Mouse (Mus musculus) neural tube, embryonic 14.5 days (tissue): Measurements from ENCODE around the gene Rdh16f1. TPM values are rescaled to one million over a fixed set of nuclear protein-coding genes. Genes with fewer than 3 reads are reported as not detected.
"Not testable (repeated sequence)": the region's sequence is repeated elsewhere in the genome, so short reads cannot be mapped to it uniquely, and the experiment has no call there.

ENCODE experiments used
- ATAC-seq: fragments of 200-750 bp; cut with Nextera tagmentation; 2 replicates; pipeline ENCODE4 v1.8.0; 2017; ENCODE audit warnings: low read depth, mild to moderate bottlenecking, moderate TSS enrichment, moderate library complexity
- H3K27ac ChIP-seq: fragments of 300-500 bp; sonication (generic); 2 replicates; pipeline ENCODE4 v1.5.1; 2014; ENCODE audit warnings: low read depth, mild to moderate bottlenecking, control low read depth, low read length, moderate library complexity, mixed read lengths
- H3K27me3 ChIP-seq: fragments of 300-500 bp; sonication (generic); 2 replicates; pipeline ENCODE4 v1.6.1; 2014; ENCODE audit warnings: low read length; ENCODE audit not compliant: control insufficient read depth, insufficient read depth
- H3K36me3 ChIP-seq: fragments of 300-500 bp; sonication (generic); 2 replicates; pipeline ENCODE4 v1.6.1; 2014; ENCODE audit warnings: low read length, mixed read lengths; ENCODE audit not compliant: control insufficient read depth, insufficient read depth
- H3K4me1 ChIP-seq: fragments of 300-500 bp; sonication (generic); 2 replicates; pipeline ENCODE4 v1.6.1; 2014; ENCODE audit warnings: low read length; ENCODE audit not compliant: control insufficient read depth, insufficient read depth
- H3K4me2 ChIP-seq: fragments of 300-500 bp; sonication (generic); 2 replicates; pipeline ENCODE4 v1.6.1; 2014; ENCODE audit warnings: mild to moderate bottlenecking, low read depth, low read length, control low read depth
- H3K4me3 ChIP-seq: fragments of 300-500 bp; sonication (generic); 2 replicates; pipeline ENCODE4 v1.5.1; 2014; ENCODE audit warnings: low read depth, low read length, control low read depth, mixed read lengths
- H3K9ac ChIP-seq: fragments of 300-500 bp; sonication (generic); replicated peaks from 2 replicates; pipeline ENCODE4 v1.6.1; 2014; ENCODE audit warnings: low read depth, mild to moderate bottlenecking, control low read depth, low read length, mixed read lengths
- H3K9me3 ChIP-seq: fragments of 300-500 bp; sonication (generic); 2 replicates; pipeline ENCODE4 v1.6.1; 2016; ENCODE audit warnings: low read length; ENCODE audit not compliant: control insufficient read depth
- WGBS: fragments of 180-500 bp; shearing (Covaris S2); extraction: QIAGEN DNeasy Blood & Tissue Kit; methylation state at CpG from one replicate; pipeline ENCODE4 v1.1.7; 2014; 5-methylcytosine and 5-hydroxymethylcytosine counted together
- polyA plus RNA-seq: library from polyadenylated mRNA; unstranded; fragments of >200 nt; fragmentation: Nextera tagmentation; extraction: Ambion mirVana; gene quantifications from 2 replicates; pipeline ENCODE4 v1.2.1, GENCODE M21; 2014

The Rdh16f1 gene
- polyA plus RNA-seq, 1 experiment from 2014 or later = 0.25 TPM

- not testable (repeated sequence) for H3K27ac ChIP-seq, H3K4me3 ChIP-seq, H3K4me1 ChIP-seq, ATAC-seq, H3K4me2 ChIP-seq, H3K9ac ChIP-seq, H3K27me3 ChIP-seq, H3K9me3 ChIP-seq, H3K36me3 ChIP-seq
- WGBS = 96% methylated on average over 5 of the region's 5 CpGs
These were observed 78.2 kb downstream of the Rdh16f1 start for GRCm38 (mm10) chr10:127837793-127838192.

- no peak overlapping the region for H3K9ac ChIP-seq
- no peak overlapping the region for H3K27ac ChIP-seq
- no peaks in the 10 kb centered on the region for H3K36me3 ChIP-seq
- 91% methylated on average over 2 of the region's 2 CpGs for WGBS
- no peaks in the 10 kb centered on the region for H3K27me3 ChIP-seq
- no peak for ATAC-seq
- H3K4me1 ChIP-seq = no peaks in the 10 kb centered on the region
- H3K4me2 ChIP-seq = no peak overlapping the region
- no peak overlapping the region for H3K4me3 ChIP-seq
- no peaks in the 10 kb centered on the region for H3K9me3 ChIP-seq
These were observed 79.0 kb downstream of the Rdh16f1 start for GRCm38 (mm10) chr10:127838539-127838938.

GRCm38 (mm10) chr10:127840776-127841175, 81.2 kb downstream of the Rdh16f1 start:
- H3K4me3 ChIP-seq = no peak overlapping the region
- ATAC-seq = no peak
- H3K9me3 ChIP-seq = no peaks in the 10 kb centered on the region
- H3K27ac ChIP-seq = no peak overlapping the region
- no peak overlapping the region for H3K4me2 ChIP-seq
- H3K4me1 ChIP-seq = no peaks in the 10 kb centered on the region
- H3K27me3 ChIP-seq = no peaks in the 10 kb centered on the region
- no peaks in the 10 kb centered on the region for H3K36me3 ChIP-seq
- H3K9ac ChIP-seq = no peak overlapping the region
- 72% methylated on average over 2 of the region's 2 CpGs for WGBS

Other genes with a start within 250 kb of the Rdh16f1 start
- gene Ndufa4l2, start 244.8 kb upstream of the Rdh16f1 start, polyA plus RNA-seq = 9.7 and 13.5 TPM in 2 replicates
- 44.9 and 46.8 TPM in 2 replicates for gene Shmt2, start 237.3 kb upstream of the Rdh16f1 start, polyA plus RNA-seq
- 80.1 and 80.4 TPM in 2 replicates for gene Nxph4, start 225.2 kb upstream of the Rdh16f1 start, polyA plus RNA-seq
- gene Lrp1, start 138.6 kb upstream of the Rdh16f1 start, polyA plus RNA-seq = 110 and 125 TPM in 2 replicates
- 1.8 and 5.3 TPM in 2 replicates for gene Stat6, start 116.8 kb upstream of the Rdh16f1 start, polyA plus RNA-seq
- 3.0 and 3.4 TPM in 2 replicates for gene Nemp1, start 92.9 kb upstream of the Rdh16f1 start, polyA plus RNA-seq
- gene Nab2, start 91.2 kb upstream of the Rdh16f1 start, polyA plus RNA-seq = 0.79 and 2.2 TPM in 2 replicates
- gene Myo1a, start 54.6 kb upstream of the Rdh16f1 start, polyA plus RNA-seq = 0.28 and 1.1 TPM in 2 replicates
- gene Tac2, start 35.3 kb upstream of the Rdh16f1 start, polyA plus RNA-seq = 0.32 TPM in 1 of 2 replicates, not detected in the other
- gene Zbtb39, start 20.2 kb upstream of the Rdh16f1 start, polyA plus RNA-seq = 4.8 TPM in 2 replicates
- 0.13 and 0.33 TPM in 2 replicates for gene Gpr182, start 8.1 kb upstream of the Rdh16f1 start, polyA plus RNA-seq
- gene Rdh1, start 66 bp upstream of the Rdh16f1 start, polyA plus RNA-seq = not detected in 2 replicates
- 0.22 TPM in 1 of 2 replicates, not detected in the other for gene Rdh9, start 16.6 kb downstream of the Rdh16f1 start, polyA plus RNA-seq
- not detected in 2 replicates for gene Rdh16, start 41.4 kb downstream of the Rdh16f1 start, polyA plus RNA-seq
- gene Rdh19, start 90.1 kb downstream of the Rdh16f1 start, polyA plus RNA-seq = not detected in 2 replicates
- gene Rdh16f2, start 106.7 kb downstream of the Rdh16f1 start, polyA plus RNA-seq = not detected in 2 replicates
- not detected in 2 replicates for gene Rdh7, start 129.0 kb downstream of the Rdh16f1 start, polyA plus RNA-seq
- gene Sdr9c7, start 138.7 kb downstream of the Rdh16f1 start, polyA plus RNA-seq = not detected in 2 replicates
- not detected in 2 replicates for gene Hsd17b6, start 247.8 kb downstream of the Rdh16f1 start, polyA plus RNA-seq